Mouse (Mus musculus) liver, embryonic 12.5 days (tissue): Measurements from ENCODE around the gene Nlgn1. TPM values are rescaled to one million over a fixed set of nuclear protein-coding genes. Genes with fewer than 3 reads are reported as not detected.
"Not testable (repeated sequence)": the region's sequence is repeated elsewhere in the genome, so short reads cannot be mapped to it uniquely, and the experiment has no call there.

ENCODE experiments used
- ATAC-seq: fragments of 200-750 bp; cut with Nextera tagmentation; 2 replicates; pipeline ENCODE4 v1.8.0; 2017; ENCODE audit warnings: moderate number of reproducible peaks, mild to moderate bottlenecking, moderate library complexity
- H3K27ac ChIP-seq: fragments of 300-500 bp; sonication (generic); 2 replicates; pipeline ENCODE4 v1.5.1; 2016; ENCODE audit warnings: mild to moderate bottlenecking
- H3K27me3 ChIP-seq: fragments of 300-500 bp; sonication (generic); replicated peaks from 2 replicates; pipeline ENCODE4 v1.6.1; 2016; ENCODE audit warnings: mild to moderate bottlenecking, moderate library complexity
- H3K36me3 ChIP-seq: fragments of 300-500 bp; sonication (generic); 2 replicates; pipeline ENCODE4 v1.6.1; 2016; ENCODE audit warnings: mild to moderate bottlenecking, moderate library complexity
- H3K4me1 ChIP-seq: fragments of 300-500 bp; sonication (generic); 2 replicates; pipeline ENCODE4 v1.6.1; 2016
- H3K4me2 ChIP-seq: fragments of 300-500 bp; sonication (generic); 2 replicates; pipeline ENCODE4 v1.6.1; 2016; ENCODE audit warnings: mild to moderate bottlenecking, moderate library complexity
- H3K4me3 ChIP-seq: fragments of 300-500 bp; sonication (generic); 2 replicates; pipeline ENCODE4 v1.5.1; 2016; ENCODE audit warnings: mild to moderate bottlenecking, moderate library complexity
- H3K9ac ChIP-seq: fragments of 300-500 bp; sonication (generic); 2 replicates; pipeline ENCODE4 v1.6.1; 2016; ENCODE audit warnings: mild to moderate bottlenecking, moderate library complexity
- H3K9me3 ChIP-seq: fragments of 300-500 bp; sonication (generic); replicated peaks from 2 replicates; pipeline ENCODE4 v1.6.1; 2016; ENCODE audit warnings: mild to moderate bottlenecking, moderate library complexity
- WGBS: fragments of 180-500 bp; shearing (Covaris S2); methylation state at CpG from one replicate; pipeline ENCODE4 v1.1.7; 2016; ENCODE audit not compliant: insufficient replicate concordance; 5-methylcytosine and 5-hydroxymethylcytosine counted together
- polyA plus RNA-seq: library from polyadenylated mRNA; unstranded; fragments of >200 nt; fragmentation: Nextera tagmentation; extraction: Ambion mirVana; gene quantifications from 2 replicates; pipeline ENCODE4 v1.2.1, GENCODE M21; 2016

The Nlgn1 gene
- polyA plus RNA-seq, 1 experiment from 2014 or later = not detected

DNA sequence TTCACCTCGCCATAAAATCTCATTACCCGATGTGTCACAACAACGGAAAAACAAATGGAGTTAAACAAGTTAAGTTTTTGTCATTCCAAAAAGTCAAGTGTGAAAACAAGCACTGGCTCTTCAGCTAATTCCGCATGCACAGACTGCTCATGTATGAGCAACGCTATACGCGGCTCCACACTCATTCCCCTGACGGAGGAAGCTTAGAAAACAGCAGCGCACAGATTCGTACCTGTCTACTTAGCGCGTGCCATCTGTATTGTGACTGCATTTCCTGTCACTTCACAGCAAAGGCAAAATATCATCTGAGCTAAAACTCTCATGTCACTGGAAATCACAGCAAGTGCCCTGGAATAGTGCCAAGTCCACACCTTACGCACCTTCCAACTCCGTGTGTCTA is 674.3 kb downstream of the Nlgn1 start:
- no peak for ATAC-seq
- Histone ChIP-seq H3K27me3 (no peaks in the 10 kb centered on the region), H3K4me2 (no peak overlapping the region), H3K4me1 (no peaks in the 10 kb centered on the region), H3K9me3 (no peaks in the 10 kb centered on the region), H3K27ac (no peak overlapping the region), H3K9ac (no peak overlapping the region), H3K4me3 (no peak overlapping the region), H3K36me3 (no peaks in the 10 kb centered on the region)
- 83% methylated on average over 14 of the region's 14 CpGs for WGBS

DNA sequence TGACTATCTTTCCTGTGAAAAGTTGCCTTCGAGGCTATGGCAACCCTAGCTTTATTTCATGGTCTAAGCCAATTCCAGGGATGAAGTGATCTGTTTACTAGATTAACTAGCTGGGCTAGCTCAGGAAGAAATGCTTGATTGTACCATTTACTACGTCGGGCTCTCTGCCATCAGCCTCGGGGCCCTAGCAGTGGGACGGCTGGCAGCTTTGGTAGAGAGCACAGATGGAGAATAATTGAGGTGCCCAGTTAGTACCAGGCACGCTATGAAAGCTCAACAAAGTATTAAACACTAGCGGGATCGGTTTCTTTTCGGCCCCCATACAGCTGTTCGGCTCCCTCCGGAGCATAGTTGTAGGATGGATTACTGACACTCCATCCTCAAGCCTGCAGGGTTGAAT is 675.2 kb downstream of the Nlgn1 start:
- Histone ChIP-seq H3K9ac (no peak overlapping the region), H3K9me3 (no peaks in the 10 kb centered on the region), H3K4me3 (no peak overlapping the region), H3K27me3 (no peaks in the 10 kb centered on the region), H3K36me3 (no peaks in the 10 kb centered on the region), H3K4me1 (no peaks in the 10 kb centered on the region), H3K27ac (no peak overlapping the region), H3K4me2 (no peak overlapping the region)
- no peak for ATAC-seq
- WGBS = 72% methylated on average over 11 of the region's 11 CpGs

GRCm38 (mm10) chr3:25653010-25653409 is 679.2 kb downstream of the Nlgn1 start:
- H3K27ac ChIP-seq = no peak overlapping the region
- WGBS = 53% methylated on average over 4 of the region's 4 CpGs
- H3K27me3 ChIP-seq = no peaks in the 10 kb centered on the region
- H3K4me2 ChIP-seq = no peak overlapping the region
- no peaks in the 10 kb centered on the region for H3K36me3 ChIP-seq
- no peak overlapping the region for H3K4me3 ChIP-seq
- no peaks in the 10 kb centered on the region for H3K4me1 ChIP-seq
- ATAC-seq = no peak
- H3K9ac ChIP-seq = no peak overlapping the region
- no peaks in the 10 kb centered on the region for H3K9me3 ChIP-seq

DNA sequence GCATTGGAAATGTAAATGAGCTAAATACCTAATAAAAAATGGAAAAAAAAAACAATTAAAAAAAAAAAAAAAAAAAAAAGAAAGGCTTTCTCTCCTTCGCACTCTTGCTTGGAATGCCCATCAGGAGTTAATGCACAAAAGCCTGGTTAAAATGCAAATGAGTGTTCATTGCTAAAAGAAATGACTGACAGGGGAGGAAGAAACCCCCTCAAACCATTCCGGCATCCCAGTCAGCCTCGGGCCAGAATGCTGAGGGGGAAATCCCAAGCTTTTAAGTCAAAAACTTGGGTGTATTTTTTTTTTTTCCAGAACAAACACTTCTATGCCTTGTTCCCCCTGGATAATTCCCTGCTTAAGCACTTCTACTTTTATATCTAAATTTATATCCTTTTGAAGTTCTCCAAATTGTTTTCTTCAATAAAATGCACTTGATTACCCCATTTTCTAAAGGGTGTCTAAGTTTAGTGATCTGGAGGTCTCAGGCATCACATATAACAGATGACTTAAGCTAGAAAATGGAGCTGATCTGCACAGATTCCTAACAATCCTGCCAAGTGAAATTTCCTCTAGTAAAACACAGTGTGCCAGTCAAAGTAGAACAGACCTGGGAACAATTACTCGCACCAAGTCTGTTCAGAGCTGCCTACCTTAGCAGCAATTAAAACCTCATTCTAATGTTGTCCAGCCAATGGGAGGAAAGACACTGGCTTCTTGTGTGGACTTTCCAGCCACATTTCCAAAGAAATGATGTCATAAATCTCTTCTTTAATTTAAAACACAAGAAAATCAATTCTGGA is 686.2 kb downstream of the Nlgn1 start:
- H3K4me1 ChIP-seq = no peaks in the 10 kb centered on the region
- H3K36me3 ChIP-seq = no peaks in the 10 kb centered on the region
- no peaks in the 10 kb centered on the region for H3K9me3 ChIP-seq
- H3K27me3 ChIP-seq = no peaks in the 10 kb centered on the region
- no peak overlapping the region for H3K4me2 ChIP-seq
- no peak for ATAC-seq
- no peak overlapping the region for H3K4me3 ChIP-seq
- H3K9ac ChIP-seq = no peak overlapping the region
- no peak overlapping the region for H3K27ac ChIP-seq
- 73% methylated on average over 4 of the region's 4 CpGs for WGBS

- Histone ChIP-seq H3K9me3 (no peaks in the 10 kb centered on the region), H3K27ac (no peak overlapping the region), H3K27me3 (no peaks in the 10 kb centered on the region), H3K4me3 (no peak overlapping the region), H3K4me2 (no peak overlapping the region), H3K4me1 (no peaks in the 10 kb centered on the region), H3K36me3 (no peaks in the 10 kb centered on the region), H3K9ac (no peak overlapping the region)
- 84% methylated on average over 2 of the region's 2 CpGs for WGBS
- ATAC-seq = no peak
Observed at GRCm38 (mm10) chr3:25629198-25629597, 703.1 kb downstream of the Nlgn1 start.

DNA sequence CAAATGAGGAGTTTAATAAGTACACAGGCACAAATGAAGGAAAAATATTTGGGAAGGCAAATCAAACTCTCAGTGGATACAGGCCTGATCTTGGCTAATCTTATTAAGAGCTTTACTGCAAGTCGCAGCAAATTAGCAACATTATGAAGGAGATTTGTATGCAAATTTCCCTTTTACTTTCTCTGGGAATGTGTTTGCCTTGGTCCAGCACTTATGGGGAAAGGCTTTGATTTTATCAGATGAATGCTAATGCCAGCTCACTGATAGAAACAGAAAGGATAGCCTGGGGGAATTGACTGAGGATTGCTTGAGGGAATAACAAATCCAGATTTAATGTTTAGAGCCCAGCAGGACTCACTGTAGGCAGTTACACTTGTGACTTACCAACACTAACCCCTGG is 725.7 kb downstream of the Nlgn1 start:
- ATAC-seq = no peak
- H3K9ac ChIP-seq = no peak overlapping the region
- no peaks in the 10 kb centered on the region for H3K4me1 ChIP-seq
- H3K9me3 ChIP-seq = no peaks in the 10 kb centered on the region
- 31% methylated on average over 1 of the region's 1 CpGs for WGBS
- no peaks in the 10 kb centered on the region for H3K27me3 ChIP-seq
- H3K4me2 ChIP-seq = no peak overlapping the region
- no peaks in the 10 kb centered on the region for H3K36me3 ChIP-seq
- H3K4me3 ChIP-seq = no peak overlapping the region
- H3K27ac ChIP-seq = no peak overlapping the region

- no peaks in the 10 kb centered on the region for H3K27me3 ChIP-seq
- WGBS = 57% methylated on average over 5 of the region's 5 CpGs
- no peak for ATAC-seq
- H3K27ac ChIP-seq = no peak overlapping the region
- H3K4me3 ChIP-seq = no peak overlapping the region
- no peak overlapping the region for H3K4me2 ChIP-seq
- H3K9me3 ChIP-seq = no peaks in the 10 kb centered on the region
- no peaks in the 10 kb centered on the region for H3K4me1 ChIP-seq
- H3K36me3 ChIP-seq = no peaks in the 10 kb centered on the region
- H3K9ac ChIP-seq = no peak overlapping the region
Observed at GRCm38 (mm10) chr3:25597513-25597912, 734.7 kb downstream of the Nlgn1 start.

- Histone ChIP-seq H3K4me1 (no peaks in the 10 kb centered on the region), H3K9ac (no peak overlapping the region), H3K27me3 (no peaks in the 10 kb centered on the region), H3K4me2 (no peak overlapping the region), H3K4me3 (no peak overlapping the region), H3K9me3 (no peaks in the 10 kb centered on the region), H3K27ac (no peak overlapping the region), H3K36me3 (no peaks in the 10 kb centered on the region)
- 70% methylated on average over 5 of the region's 5 CpGs for WGBS
- ATAC-seq = no peak
Observed at GRCm38 (mm10) chr3:25575526-25575925, 756.7 kb downstream of the Nlgn1 start.

- H3K36me3 ChIP-seq = no peaks in the 10 kb centered on the region
- no peaks in the 10 kb centered on the region for H3K27me3 ChIP-seq
- WGBS = 67% methylated on average over 3 of the region's 3 CpGs
- no peak overlapping the region for H3K9ac ChIP-seq
- H3K27ac ChIP-seq = no peak overlapping the region
- no peaks in the 10 kb centered on the region for H3K4me1 ChIP-seq
- ATAC-seq = no peak
- no peak overlapping the region for H3K4me2 ChIP-seq
- no peaks in the 10 kb centered on the region for H3K9me3 ChIP-seq
- H3K4me3 ChIP-seq = no peak overlapping the region
Observed at GRCm38 (mm10) chr3:25574840-25575239, 757.4 kb downstream of the Nlgn1 start.

DNA sequence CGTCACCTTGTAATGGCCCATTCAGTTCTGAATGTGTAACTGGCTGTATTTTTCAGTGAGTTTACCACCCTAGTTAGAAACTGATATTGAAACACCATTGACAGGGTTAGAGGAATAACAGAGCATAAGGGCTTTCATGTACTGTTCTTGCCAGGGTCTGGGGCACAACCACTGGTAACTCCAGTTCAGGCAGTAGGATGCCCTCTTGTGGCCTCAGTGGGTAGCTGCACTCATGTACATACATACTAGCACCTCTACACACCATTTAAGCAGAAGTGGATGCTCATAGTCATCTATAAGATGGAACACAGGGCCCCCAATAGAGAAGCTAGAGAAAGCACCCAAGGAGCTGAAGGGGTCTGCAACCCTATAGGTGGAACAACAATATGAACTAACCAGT is 773.7 kb downstream of the Nlgn1 start:
- WGBS = 77% methylated on average over 1 of the region's 1 CpGs
- H3K36me3 ChIP-seq, H3K27me3 ChIP-seq, H3K4me3 ChIP-seq, H3K9ac ChIP-seq, H3K27ac ChIP-seq, H3K4me1 ChIP-seq, H3K9me3 ChIP-seq, H3K4me2 ChIP-seq, ATAC-seq: not testable (repeated sequence)

DNA sequence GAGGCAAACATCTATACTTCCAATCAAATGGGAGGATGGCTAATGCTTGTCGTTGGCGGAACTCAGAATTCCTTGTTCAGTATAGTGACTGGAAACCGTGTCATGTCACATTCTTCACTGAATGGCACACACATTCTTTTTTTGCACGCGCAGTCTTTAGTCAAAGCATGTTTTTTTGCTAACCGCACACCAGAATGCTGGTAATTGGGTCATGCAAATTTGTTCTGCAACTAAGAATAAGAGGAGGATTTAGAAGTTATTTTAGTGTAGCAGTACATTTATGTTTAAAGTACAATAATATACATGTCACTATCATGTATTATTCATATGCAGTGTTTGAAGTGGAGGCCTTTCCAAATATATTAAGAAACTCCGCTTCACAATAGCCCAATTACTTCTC is 783.2 kb downstream of the Nlgn1 start:
- not testable (repeated sequence) for H3K4me1 ChIP-seq, ATAC-seq, H3K4me2 ChIP-seq, H3K36me3 ChIP-seq, H3K4me3 ChIP-seq, H3K9me3 ChIP-seq, H3K27ac ChIP-seq, H3K9ac ChIP-seq, H3K27me3 ChIP-seq
- 74% methylated on average over 7 of the region's 7 CpGs for WGBS

GRCm38 (mm10) chr3:25524236-25524635 is 808.0 kb downstream of the Nlgn1 start:
- H3K9me3 ChIP-seq, H3K4me2 ChIP-seq, ATAC-seq, H3K36me3 ChIP-seq, H3K27ac ChIP-seq, H3K4me3 ChIP-seq, H3K4me1 ChIP-seq, H3K27me3 ChIP-seq, H3K9ac ChIP-seq: not testable (repeated sequence)
- WGBS = 44% methylated on average over 2 of the region's 3 CpGs

GRCm38 (mm10) chr3:25463051-25463450 is 869.2 kb downstream of the Nlgn1 start:
- Histone ChIP-seq H3K36me3 (no peaks in the 10 kb centered on the region), H3K4me1 (no peaks in the 10 kb centered on the region), H3K4me3 (no peak overlapping the region), H3K9ac (no peak overlapping the region), H3K9me3 (no peaks in the 10 kb centered on the region), H3K27ac (no peak overlapping the region), H3K4me2 (no peak overlapping the region), H3K27me3 (no peaks in the 10 kb centered on the region)
- WGBS = 57% methylated on average over 2 of the region's 2 CpGs
- no peak for ATAC-seq
